Comparison of ENCODE assay signal across 10 mouse cellular contexts in the genomic region with DNA sequence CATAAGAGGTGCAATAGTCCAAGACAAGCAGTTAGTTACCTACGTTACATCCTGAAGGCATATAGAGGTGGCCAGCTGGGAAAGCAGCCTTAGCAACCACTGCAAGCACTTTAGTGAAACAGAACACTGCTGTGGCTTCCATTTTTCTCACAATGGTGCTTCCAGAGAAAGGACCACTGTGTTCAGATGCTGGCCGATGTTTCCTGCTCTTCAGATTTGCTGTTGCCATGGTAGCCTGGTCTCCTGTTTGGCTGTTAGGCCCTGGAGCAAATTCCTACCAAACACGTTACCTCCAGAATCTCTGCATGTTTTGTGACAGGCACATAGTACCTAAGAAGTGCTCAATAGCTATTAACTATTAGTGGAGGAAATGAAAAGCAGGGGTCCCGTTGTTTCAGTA.
DNase-seq lines count a peak whose midpoint lies in the region; ATAC-seq lines count a peak whose summit lies in the region.
"Had no signal": no experiment of that assay in that cellular context is flagged by ENCODE, and none has a peak within 500 bp of the region (broad histone marks: within the 10 kb centered on the region; RNA-seq: fewer than 3 reads in every experiment).

No protein-coding gene starts in this region.

- no peak for ATAC-seq in midbrain, embryonic 12.5 days (ENCODE audit: low FRiP score, low read depth)
- ATAC-seq in midbrain, embryonic 11.5 days (ENCODE audit: low FRiP score) = no peak
- no peak for ATAC-seq in embryonic facial prominence, embryonic 11.5 days (replicated peaks; ENCODE audit: insufficient number of reproducible peaks, low FRiP score, low TSS enrichment, low read depth)
- no peak for ATAC-seq in hindbrain, embryonic 14.5 days (ENCODE audit: low FRiP score)
- ATAC-seq in neural tube, embryonic 15.5 days (ENCODE audit: low FRiP score) = no peak
- no peak for ATAC-seq in intestine, embryonic 15.5 days

- WGBS in midbrain, embryonic 12.5 days = 80% methylated on average over 4 of the region's 4 CpGs
- 82% methylated on average over 4 of the region's 4 CpGs for WGBS in midbrain, embryonic 11.5 days
- 73% methylated on average over 4 of the region's 4 CpGs for WGBS in embryonic facial prominence, embryonic 11.5 days
- WGBS in hindbrain, embryonic 14.5 days = 53% methylated on average over 4 of the region's 4 CpGs
- WGBS in neural tube, embryonic 15.5 days = 64% methylated on average over 4 of the region's 4 CpGs
- 81% methylated on average over 4 of the region's 4 CpGs for WGBS in intestine, embryonic 15.5 days

- H3K27me3 ChIP-seq in midbrain, embryonic 12.5 days = no peaks in the 10 kb centered on the region
- no peaks in the 10 kb centered on the region for H3K27me3 ChIP-seq in midbrain, embryonic 11.5 days (ENCODE audit: control insufficient read depth, insufficient read depth, low read length)
- H3K27me3 ChIP-seq in embryonic facial prominence, embryonic 11.5 days (ENCODE audit: control insufficient read depth, insufficient read depth, low read length) = no peaks in the 10 kb centered on the region
- H3K27me3 ChIP-seq in hindbrain, embryonic 14.5 days (ENCODE audit: control insufficient read depth, insufficient read depth, low read length) = no peaks in the 10 kb centered on the region
- no peaks in the 10 kb centered on the region for H3K27me3 ChIP-seq in neural tube, embryonic 15.5 days (replicated peaks)
- no peaks in the 10 kb centered on the region for H3K27me3 ChIP-seq in intestine, embryonic 15.5 days (replicated peaks)
- H3K27me3 ChIP-seq: CH12.LX had no signal

- peaks cover 90% of the 10 kb centered on the region for H3K36me3 ChIP-seq in midbrain, embryonic 12.5 days
- H3K36me3 ChIP-seq in midbrain, embryonic 11.5 days (ENCODE audit: control insufficient read depth, insufficient read depth, low read length) = peaks cover 12% of the 10 kb centered on the region
- peaks cover 9% of the 10 kb centered on the region for H3K36me3 ChIP-seq in embryonic facial prominence, embryonic 11.5 days (replicated peaks; ENCODE audit: control insufficient read depth, insufficient read depth, low read depth, low read length)
- H3K36me3 ChIP-seq in hindbrain, embryonic 14.5 days (replicated peaks; ENCODE audit: control insufficient read depth, insufficient read depth) = peaks cover 56% of the 10 kb centered on the region
- peaks cover 59% of the 10 kb centered on the region for H3K36me3 ChIP-seq in neural tube, embryonic 15.5 days
- peaks cover 37% of the 10 kb centered on the region for H3K36me3 ChIP-seq in intestine, embryonic 15.5 days

- intact Hi-C loops in heart, postnatal 36 days (cut with DNase I) = no loop called here

- peaks cover 11% of the 10 kb centered on the region; the same call in 1 of the 2 replicates for H3K4me1 ChIP-seq in midbrain, embryonic 12.5 days
- no peaks in the 10 kb centered on the region for H3K4me1 ChIP-seq in midbrain, embryonic 11.5 days (ENCODE audit: control insufficient read depth, insufficient read depth, low read length)
- no peaks in the 10 kb centered on the region for H3K4me1 ChIP-seq in embryonic facial prominence, embryonic 11.5 days (ENCODE audit: control insufficient read depth, insufficient read depth, low read length)
- H3K4me1 ChIP-seq in hindbrain, embryonic 14.5 days (replicated peaks; ENCODE audit: control insufficient read depth, insufficient read depth, low read length) = peaks cover 5% of the 10 kb centered on the region; the same call in 1 of the 2 replicates
- H3K4me1 ChIP-seq in neural tube, embryonic 15.5 days = 0 out of 2 replicates have a peak, but pooled peaks cover 5% of the 10 kb centered on the region
- no peaks in the 10 kb centered on the region for H3K4me1 ChIP-seq in intestine, embryonic 15.5 days (replicated peaks)

- no peak overlapping the region for H3K4me2 ChIP-seq in midbrain, embryonic 12.5 days (replicated peaks)
- H3K4me2 ChIP-seq in midbrain, embryonic 11.5 days = no peak overlapping the region
- H3K4me2 ChIP-seq in embryonic facial prominence, embryonic 11.5 days (ENCODE audit: low read depth, low read length) = no peak overlapping the region
- no peak overlapping the region for H3K4me2 ChIP-seq in hindbrain, embryonic 14.5 days (replicated peaks)
- no peak overlapping the region for H3K4me2 ChIP-seq in neural tube, embryonic 15.5 days
- no peak overlapping the region for H3K4me2 ChIP-seq in intestine, embryonic 15.5 days (replicated peaks)

- no peak overlapping the region for H3K9ac ChIP-seq in midbrain, embryonic 12.5 days (replicated peaks)
- no peak overlapping the region for H3K9ac ChIP-seq in midbrain, embryonic 11.5 days (ENCODE audit: low read length)
- H3K9ac ChIP-seq in embryonic facial prominence, embryonic 11.5 days (replicated peaks; ENCODE audit: low read length) = no peak overlapping the region
- no peak overlapping the region for H3K9ac ChIP-seq in hindbrain, embryonic 14.5 days
- H3K9ac ChIP-seq in neural tube, embryonic 15.5 days (replicated peaks) = no peak overlapping the region
- H3K9ac ChIP-seq in intestine, embryonic 15.5 days = no peak overlapping the region

- DNase-seq in midbrain, embryonic 11.5 days (ENCODE audit: low spot score, missing footprints) = no peak
- peak; percentile 37 for DNase-seq in embryonic facial prominence, embryonic 11.5 days (ENCODE audit: low spot score)
- DNase-seq in hindbrain, embryonic 14.5 days (ENCODE audit: low spot score) = no peak
- no peak for DNase-seq in heart, postnatal 36 days
- DNase-seq: adrenal gland, adult 8-10 months; spleen, adult 18-20 months had no signal

- no peaks in the 10 kb centered on the region for H3K9me3 ChIP-seq in midbrain, embryonic 12.5 days
- H3K9me3 ChIP-seq in midbrain, embryonic 11.5 days (ENCODE audit: control insufficient read depth, low read length) = no peaks in the 10 kb centered on the region
- H3K9me3 ChIP-seq in embryonic facial prominence, embryonic 11.5 days (replicated peaks; ENCODE audit: control insufficient read depth, low read length) = no peaks in the 10 kb centered on the region
- no peaks in the 10 kb centered on the region for H3K9me3 ChIP-seq in hindbrain, embryonic 14.5 days (ENCODE audit: control insufficient read depth, low read length)
- no peaks in the 10 kb centered on the region for H3K9me3 ChIP-seq in neural tube, embryonic 15.5 days (replicated peaks)
- H3K9me3 ChIP-seq in intestine, embryonic 15.5 days = no peaks in the 10 kb centered on the region

- peak overlapping the region; percentile 39; the same call in 1 of the 2 replicates for H3K27ac ChIP-seq in midbrain, embryonic 12.5 days (replicated peaks)
- no peak overlapping the region for H3K27ac ChIP-seq in midbrain, embryonic 11.5 days (ENCODE audit: low read depth, low read length)
- no peak overlapping the region for H3K27ac ChIP-seq in embryonic facial prominence, embryonic 11.5 days (replicated peaks; ENCODE audit: low read depth, low read length)
- peak overlapping the region; percentile 53; the same call in 1 of the 2 replicates for H3K27ac ChIP-seq in hindbrain, embryonic 14.5 days
- peak overlapping the region; percentile 48; the same call in 1 of the 2 replicates for H3K27ac ChIP-seq in neural tube, embryonic 15.5 days (replicated peaks)
- H3K27ac ChIP-seq in intestine, embryonic 15.5 days = no peak overlapping the region

- no peak overlapping the region for H3K4me3 ChIP-seq in midbrain, embryonic 12.5 days
- no peak overlapping the region for H3K4me3 ChIP-seq in midbrain, embryonic 11.5 days (ENCODE audit: low read depth, low read length)
- H3K4me3 ChIP-seq in embryonic facial prominence, embryonic 11.5 days (ENCODE audit: low read depth, low read length) = no peak overlapping the region
- H3K4me3 ChIP-seq in hindbrain, embryonic 14.5 days (replicated peaks; ENCODE audit: low read length) = no peak overlapping the region
- H3K4me3 ChIP-seq in neural tube, embryonic 15.5 days (replicated peaks) = no peak overlapping the region
- no peak overlapping the region for H3K4me3 ChIP-seq in intestine, embryonic 15.5 days (replicated peaks)

Comparison
In these comparisons a context has a peak if more than half of its experiments do, and no peak if none do; other contexts are left out.
1. H3K27ac ChIP-seq: peak in midbrain, embryonic 12.5 days (single experiment), hindbrain, embryonic 14.5 days (single experiment) and neural tube, embryonic 15.5 days (single experiment); none in midbrain, embryonic 11.5 days (single experiment), embryonic facial prominence, embryonic 11.5 days (single experiment) and intestine, embryonic 15.5 days (single experiment).